Mouse (Mus musculus) layer of hippocampus, postnatal 10 days (tissue): ENCODE data around the gene Alg11. TPM values are rescaled to one million over a fixed set of nuclear protein-coding genes. Genes with fewer than 3 reads are reported as not detected.
A peak's percentile ranks its signal among the peaks of the same experiment; 100 is the strongest.

Experiments used
- DNase-seq, 2 experiments: peaks; one replicate each; pipeline ENCODE4 v3.0.0; 2021; ENCODE audit warnings: low spot score in 2 of 2
- long read RNA-seq: library from polyadenylated mRNA; stranded (forward); transcript quantifications from one replicate; pipeline ENCODE4 v2.0.0, GENCODE M21; 2023
- total RNA-seq, 2 experiments: library from RNA; stranded (reverse); gene quantifications; 2 replicates each; pipeline ENCODE4 v1.2.3; 2021

The Alg11 gene
- total RNA-seq = 10 to 100 TPM; 26.7 to 33.2 TPM
- long read RNA-seq, full-length matches to known transcripts = 2 of 7 reads
- long read RNA-seq, partial matches to known transcripts = 2 of 7 reads
- long read RNA-seq, other reads (novel, unspliced or antisense) = 3 of 7 reads

- peak; percentile 93 to 96 for DNase-seq
Observed at GRCm38 (mm10) chr8:22060446-22060889, at the start of gene Alg11. Gene Alg11 (plus strand): TSS chr8:22060721.

- DNase-seq = no peak
Observed at GRCm38 (mm10) chr8:22013034-22013707, 47.4 kb upstream of the Alg11 start.

GRCm38 (mm10) chr8:22017731-22018130 is 42.8 kb upstream of the Alg11 start:
- no peak for DNase-seq

- DNase-seq = no peak
Observed at GRCm38 (mm10) chr8:22019498-22019897, 41.0 kb upstream of the Alg11 start.

- DNase-seq = no peak
Observed at GRCm38 (mm10) chr8:22022244-22022643, 38.3 kb upstream of the Alg11 start.

- no peak for DNase-seq
Observed at GRCm38 (mm10) chr8:22025241-22025640, 35.3 kb upstream of the Alg11 start.

- no peak for DNase-seq
Observed at GRCm38 (mm10) chr8:22028973-22029372, 31.5 kb upstream of the Alg11 start.

- DNase-seq = no peak
Observed at GRCm38 (mm10) chr8:22030990-22031389, 29.5 kb upstream of the Alg11 start.

- DNase-seq = no peak
Observed at GRCm38 (mm10) chr8:22036137-22036536, 24.4 kb upstream of the Alg11 start.

GRCm38 (mm10) chr8:22037022-22037421 is 23.5 kb upstream of the Alg11 start:
- no peak for DNase-seq

- no peak for DNase-seq
Observed at GRCm38 (mm10) chr8:22039468-22040152, 20.9 kb upstream of the Alg11 start.

- DNase-seq = no peak
Observed at GRCm38 (mm10) chr8:22040153-22040509, 20.4 kb upstream of the Alg11 start.

GRCm38 (mm10) chr8:22042515-22042914 is 18.0 kb upstream of the Alg11 start:
- no peak for DNase-seq

- DNase-seq = no peak
Observed at GRCm38 (mm10) chr8:22043706-22044105, 16.8 kb upstream of the Alg11 start.

GRCm38 (mm10) chr8:22047699-22048464 is 12.6 kb upstream of the Alg11 start:
- DNase-seq = peak; percentile 54 to 62

GRCm38 (mm10) chr8:22054674-22055491 is 5.6 kb upstream of the Alg11 start:
- DNase-seq = no peak

- DNase-seq = no peak
Observed at GRCm38 (mm10) chr8:22055492-22055877, 5.0 kb upstream of the Alg11 start.

- no peak for DNase-seq
Observed at GRCm38 (mm10) chr8:22056850-22057249, 3.7 kb upstream of the Alg11 start.

- DNase-seq = no peak
Observed at GRCm38 (mm10) chr8:22058368-22058767, 2.2 kb upstream of the Alg11 start.

GRCm38 (mm10) chr8:22059153-22059738 is 1.3 kb upstream of the Alg11 start:
- DNase-seq = no peak
